Mouse (Mus musculus): ENCODE measurements at regions not wholly inside any gene's neighbourhood (a gene's known extent, or its start where the extent isn't known, plus 50 kb on each side); places are given as distances from the start of the nearest gene placed in this dataset.
"Not testable (repeated sequence)": the region's sequence is repeated elsewhere in the genome, so short reads cannot be mapped to it uniquely, and the experiment has no call there.

DNA sequence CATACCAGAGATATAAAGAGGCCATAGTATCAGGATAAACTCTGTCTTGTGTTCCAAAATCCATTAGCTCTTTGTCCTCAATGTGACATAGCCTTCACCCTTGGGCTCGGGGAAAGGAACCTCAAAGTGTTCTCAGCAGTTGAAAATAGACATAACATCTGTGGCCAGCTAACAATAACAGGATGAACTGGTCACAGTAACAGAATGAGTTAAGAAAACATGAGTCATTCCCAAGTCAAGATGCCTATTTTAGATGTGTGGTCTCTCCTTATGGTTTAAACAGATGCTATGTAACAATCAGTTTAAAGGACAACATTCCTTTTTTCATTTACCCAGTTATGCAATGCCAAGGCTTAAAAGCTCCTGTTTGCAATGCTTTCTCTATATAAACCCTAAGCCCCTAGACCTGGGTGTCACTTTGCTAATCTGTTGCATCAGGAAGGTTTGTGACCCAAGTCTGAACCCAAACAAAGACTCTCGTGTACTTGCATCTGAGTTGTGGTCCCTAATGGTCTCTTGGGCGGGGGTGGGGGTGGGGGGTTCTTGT is 920.5 kb upstream of the Dsel start:
- in situ Hi-C loops (cut with MboI, MseI), result no loop called here

DNA sequence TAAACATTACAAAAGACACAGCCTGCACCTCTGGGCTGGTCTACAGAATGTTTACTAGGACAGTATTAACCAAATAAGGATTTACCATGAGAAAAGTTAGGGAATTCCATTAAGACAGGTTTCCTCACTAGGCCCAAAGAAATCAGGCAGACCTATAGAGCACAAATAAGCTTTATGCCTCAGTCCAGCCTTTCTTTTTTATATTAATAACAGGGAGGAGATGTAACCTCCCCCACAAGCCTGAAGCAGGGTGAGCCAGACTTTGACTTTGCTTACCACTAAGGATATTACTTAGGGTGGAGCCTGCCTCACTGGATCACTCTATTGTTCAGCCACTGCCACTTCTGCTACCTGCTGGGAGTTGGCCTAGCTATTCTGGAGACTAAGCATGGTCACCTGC is 915.1 kb upstream of the Dsel start:
- in situ Hi-C loops (cut with MboI, MseI), result no loop called here

DNA sequence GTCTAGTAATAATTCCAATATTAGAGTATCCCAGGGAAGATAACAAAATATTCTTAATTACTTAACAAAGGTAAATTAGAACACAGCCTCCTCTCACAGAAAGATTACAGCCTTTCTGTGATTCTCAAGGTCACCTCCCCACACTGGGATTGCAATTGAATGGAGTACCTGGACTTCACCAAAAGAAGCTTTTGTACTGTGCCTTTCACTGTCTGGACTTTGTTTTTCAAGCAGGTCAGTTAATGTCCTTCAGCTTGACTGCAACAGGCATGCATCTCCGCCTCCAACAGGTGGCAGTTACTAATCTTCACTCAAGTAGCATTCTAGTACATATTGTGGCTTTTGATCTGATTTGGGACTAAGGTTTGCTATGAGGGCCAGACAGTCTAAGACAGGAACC is 913.8 kb upstream of the Dsel start:
- in situ Hi-C loops (cut with MboI, MseI), result no loop called here

DNA sequence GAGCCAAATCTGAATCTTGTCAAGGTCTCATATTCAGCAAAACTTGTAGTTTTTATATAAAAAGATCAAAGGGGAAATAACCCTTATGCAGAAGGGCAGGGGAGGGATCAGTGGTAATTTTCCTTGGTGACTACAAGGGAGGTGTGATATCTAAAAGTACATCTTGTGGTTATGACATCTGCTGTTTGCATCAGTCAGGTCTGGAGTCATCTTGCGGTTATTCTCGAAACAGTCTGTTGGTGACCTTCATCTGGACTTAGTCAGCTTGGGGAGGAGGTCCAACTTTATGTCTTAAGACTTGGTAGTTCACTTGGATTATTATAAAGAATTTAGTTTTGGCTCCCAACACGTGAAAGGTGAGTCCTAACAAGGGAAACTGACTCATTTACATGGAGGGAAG is 885.9 kb upstream of the Dsel start:
- in situ Hi-C loops (cut with MboI, MseI), result not testable (repeated sequence)

DNA sequence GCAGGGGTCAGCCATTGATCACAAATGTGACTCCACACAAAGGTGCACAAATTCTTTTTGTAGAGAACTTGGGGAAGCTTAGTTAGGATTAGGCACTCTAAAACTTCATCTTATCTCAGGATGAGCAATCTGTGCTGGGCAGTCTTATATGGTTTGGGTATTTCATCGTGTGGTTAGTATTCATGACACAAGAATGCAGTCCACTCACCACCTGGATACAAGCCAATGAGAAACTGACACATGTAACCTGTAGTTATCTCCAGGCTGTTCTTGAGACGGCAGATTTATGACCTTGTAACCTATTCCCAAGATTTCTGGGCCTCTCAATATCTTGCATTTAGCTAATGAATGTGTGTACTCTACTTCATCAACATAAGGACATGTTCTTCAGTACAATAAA is 883.8 kb upstream of the Dsel start:
- in situ Hi-C loops (cut with MboI, MseI), result no loop called here

DNA sequence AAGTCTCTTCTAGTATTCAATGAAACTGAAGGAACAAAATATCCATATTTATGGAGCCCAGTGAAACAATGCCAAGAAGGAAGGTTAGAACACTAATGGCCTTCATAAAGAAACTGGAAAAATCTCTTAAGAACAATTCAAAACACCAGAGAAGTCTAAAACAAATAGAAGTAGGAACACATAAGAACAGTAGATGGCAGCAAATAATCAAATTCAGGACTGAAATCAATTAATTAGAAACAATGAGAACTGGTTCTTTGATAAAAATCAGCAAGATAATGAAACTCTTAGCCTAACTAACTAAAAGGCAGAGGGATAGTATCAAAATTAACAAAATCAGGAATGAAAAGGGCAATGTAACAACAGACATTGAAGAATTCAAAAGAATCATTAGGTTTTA is 839.2 kb upstream of the Dsel start:
- in situ Hi-C loops (cut with MboI, MseI), result loop anchor here (25.0 kb wide), 1 partner anchor 633 kb away; no protein-coding TSS in a partner anchor

DNA sequence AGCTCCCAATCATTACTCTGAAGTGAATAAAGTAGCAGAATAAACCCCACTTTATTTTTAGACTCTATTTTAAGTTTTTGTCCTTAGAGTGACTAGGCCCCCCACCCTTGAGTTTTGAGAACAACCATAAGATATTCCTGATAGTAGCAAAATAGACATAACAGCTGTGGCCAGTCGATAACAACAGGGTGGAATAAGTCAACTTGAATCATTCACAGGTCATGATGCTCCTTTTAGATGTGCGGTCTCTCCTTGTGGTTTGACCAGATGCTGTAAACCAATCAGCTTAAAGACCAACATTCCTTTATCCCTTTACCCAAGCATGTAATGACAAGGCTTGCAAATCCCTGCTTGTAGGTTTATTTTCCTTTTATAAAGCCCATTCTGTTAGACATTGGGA is 794.2 kb upstream of the Dsel start:
- in situ Hi-C loops (cut with MboI, MseI), result no loop called here

DNA sequence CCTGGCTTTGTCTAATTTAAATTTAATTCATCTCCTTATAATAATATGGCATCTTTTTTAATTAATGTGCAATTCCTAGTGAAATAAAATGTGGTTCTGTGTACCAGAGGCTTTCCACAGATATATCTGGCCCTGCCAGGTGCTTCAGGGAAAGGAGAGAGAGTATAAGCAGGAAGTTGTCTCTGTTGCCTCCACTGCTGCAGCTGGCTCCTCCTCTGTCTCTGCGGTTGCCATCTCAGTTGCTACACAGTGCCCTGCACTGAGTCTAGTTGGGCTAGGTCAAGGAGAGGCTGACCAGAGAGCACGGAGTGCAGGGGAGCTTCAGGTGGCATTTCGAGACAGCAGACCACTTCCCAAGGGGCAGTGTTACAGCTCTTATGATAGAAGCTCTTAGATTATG is 773.6 kb upstream of the Dsel start:
- in situ Hi-C loops (cut with MboI, MseI), result no loop called here

All from regulatory T cell (primary cell).